Mouse (Mus musculus): ENCODE data around the gene Trmt13.

- TF ChIP-seq CTCF (IDR thresholded peaks at IDR 0.05; ENCODE audit: borderline replicate concordance, insufficient read depth, low read length), result no peak
- TF ChIP-seq POLR2A (IDR thresholded peaks at IDR 0.05; ENCODE audit: low read depth, low read length), result no peak
Observed at GRCm38 (mm10) chr3:116547430-116547829, 67.0 kb downstream of the Trmt13 start.

Measured in embryonic fibroblast, embryonic 13.5 days (primary cell).